18 mouse cellular contexts compared by ENCODE assay signal in the genomic region with DNA sequence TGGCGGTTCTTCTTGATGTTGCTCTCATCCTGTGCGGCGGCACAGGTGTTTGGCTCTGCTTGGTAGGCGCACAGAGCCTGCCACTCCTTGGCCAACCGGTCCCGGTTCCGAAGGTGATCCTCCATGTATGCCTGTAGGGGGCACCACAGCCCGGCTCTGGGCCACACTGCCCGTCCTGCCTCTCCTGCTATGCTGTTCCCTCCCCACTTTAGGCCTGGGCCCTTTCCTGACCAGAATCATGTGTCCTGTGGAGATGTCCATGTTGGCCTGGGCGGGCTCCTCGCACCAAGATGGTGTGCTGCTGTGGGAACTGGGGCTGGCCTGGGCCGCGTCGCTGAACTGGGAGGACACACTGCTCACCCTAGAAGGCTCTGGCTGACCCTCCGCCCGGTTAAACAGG. TPM values are rescaled to one million over a fixed set of nuclear protein-coding genes. Genes with fewer than 3 reads are reported as not detected.
A peak's percentile ranks its signal among the peaks of the same experiment; 100 is the strongest.
DNase-seq lines count a peak whose midpoint lies in the region; ATAC-seq and TF ChIP-seq lines count a peak whose summit lies in the region.
"Had no signal": no experiment of that assay in that cellular context is flagged by ENCODE, and none has a peak within 500 bp of the region (broad histone marks: within the 10 kb centered on the region; RNA-seq: fewer than 3 reads in every experiment).

No protein-coding gene starts in this region.

- no peak for ATAC-seq in limb, embryonic 13.5 days (ENCODE audit: low FRiP score, low read depth)
- ATAC-seq in megakaryocyte-erythroid progenitor cell, adult 5-6 weeks (replicated peaks; ENCODE audit: low FRiP score, low TSS enrichment, poor library complexity, severe bottlenecking): no peak
- ATAC-seq: inflammation-experienced regulatory T-cells, adult 6 months; Patski had no signal

- TF ChIP-seq CTCF in cerebellum, adult 2 months (IDR thresholded peaks at IDR 0.05; ENCODE audit: borderline replicate concordance, insufficient read depth, low read depth, low read length): peak; percentile 22; the same call in 1 of the 2 replicates
- TF ChIP-seq CTCF in ES-Bruce4 (IDR thresholded peaks at IDR 0.05; ENCODE audit: low read depth, low read length): peak; percentile 80

- no peak overlapping the region for H3K27ac ChIP-seq in cerebellum, adult 2 months (ENCODE audit: insufficient read depth, low read length)
- no peak overlapping the region for H3K27ac ChIP-seq in limb, embryonic 13.5 days
- no peak overlapping the region for H3K27ac ChIP-seq in limb, embryonic 10.5 days
- H3K27ac ChIP-seq in ES-Bruce4 (ENCODE audit: insufficient read depth, low read length): no peak overlapping the region
- H3K27ac ChIP-seq: embryonic facial prominence, embryonic 10.5 days had no signal

- H3K4me3 ChIP-seq in cerebellum, adult 2 months (replicated peaks; ENCODE audit: insufficient read depth, low read depth, low read length): no peak overlapping the region
- H3K4me3 ChIP-seq in limb, embryonic 13.5 days: no peak overlapping the region
- no peak overlapping the region for H3K4me3 ChIP-seq in limb, embryonic 10.5 days
- peak overlapping the region; percentile 22 for H3K4me3 ChIP-seq in ES-Bruce4 (ENCODE audit: low read depth, low read length)
- H3K4me3 ChIP-seq: embryonic facial prominence, embryonic 10.5 days had no signal

- peak in 1 of 2 experiments; percentile 45 for DNase-seq in cerebellum, adult 2 months
- DNase-seq in cerebellum, adult 11 months: no peak
- no peak for DNase-seq in limb, embryonic 10.5 days (ENCODE audit: low spot score)
- peak; percentile 30 to 55 for DNase-seq in cerebellum, postnatal 25 days
- no peak for DNase-seq in right cerebral cortex, postnatal 4 days
- DNase-seq: adrenal gland, adult 8-10 months; heart, adult 18-20 months; heart, postnatal 14 days had no signal

- no peak overlapping the region for H3K4me2 ChIP-seq in limb, embryonic 13.5 days (replicated peaks)

- no peaks in the 10 kb centered on the region for H3K36me3 ChIP-seq in limb, embryonic 13.5 days
- no peaks in the 10 kb centered on the region for H3K36me3 ChIP-seq in limb, embryonic 10.5 days
- no peaks in the 10 kb centered on the region for H3K36me3 ChIP-seq in ES-Bruce4 (ENCODE audit: control insufficient read depth, insufficient read depth, low read length, poor library complexity, severe bottlenecking)
- H3K36me3 ChIP-seq: embryonic facial prominence, embryonic 10.5 days had no signal

- H3K9ac ChIP-seq in limb, embryonic 13.5 days: peak overlapping the region; percentile 19; the same call in 1 of the 2 replicates
- H3K9ac ChIP-seq in ES-Bruce4 (ENCODE audit: low read depth, poor library complexity, severe bottlenecking): peak overlapping the region; percentile 0; the same call in 1 of the 2 replicates

- no peaks in the 10 kb centered on the region for H3K9me3 ChIP-seq in limb, embryonic 13.5 days
- H3K9me3 ChIP-seq in limb, embryonic 10.5 days (replicated peaks): no peaks in the 10 kb centered on the region
- no peaks in the 10 kb centered on the region for H3K9me3 ChIP-seq in ES-Bruce4 (replicated peaks; ENCODE audit: control insufficient read depth, insufficient read depth, low read length, poor library complexity, severe bottlenecking)
- H3K9me3 ChIP-seq: embryonic facial prominence, embryonic 10.5 days had no signal

- H3K4me1 ChIP-seq in cerebellum, adult 2 months (ENCODE audit: control insufficient read depth, insufficient read depth, low read length): peaks cover 33% of the 10 kb centered on the region
- peaks cover 13% of the 10 kb centered on the region for H3K4me1 ChIP-seq in limb, embryonic 13.5 days
- peaks cover 21% of the 10 kb centered on the region for H3K4me1 ChIP-seq in limb, embryonic 10.5 days
- peaks cover 3% of the 10 kb centered on the region for H3K4me1 ChIP-seq in ES-Bruce4 (ENCODE audit: control insufficient read depth, insufficient read depth, low read length)

- H3K27me3 ChIP-seq in cerebellum, adult 2 months (ENCODE audit: control insufficient read depth, insufficient read depth, low read length): no peaks in the 10 kb centered on the region
- H3K27me3 ChIP-seq in limb, embryonic 13.5 days: peaks cover 17% of the 10 kb centered on the region
- H3K27me3 ChIP-seq in limb, embryonic 10.5 days (ENCODE audit: low read depth, poor library complexity, severe bottlenecking): peaks cover 18% of the 10 kb centered on the region
- H3K27me3 ChIP-seq in ES-Bruce4 (ENCODE audit: control insufficient read depth, insufficient read depth, low read length, poor library complexity, severe bottlenecking): no peaks in the 10 kb centered on the region
- H3K27me3 ChIP-seq: Patski had no signal

- WGBS in cerebellum, adult 2 months: 75% methylated on average over 16 of the region's 16 CpGs
- 69% methylated on average over 16 of the region's 16 CpGs for WGBS in limb, embryonic 13.5 days
- 75% methylated on average over 16 of the region's 16 CpGs for WGBS in limb, embryonic 10.5 days

- TF ChIP-seq POLR2A in cerebellum, adult 2 months (IDR thresholded peaks at IDR 0.05; ENCODE audit: borderline replicate concordance, insufficient read depth, low read length): no peak
- TF ChIP-seq POLR2A in ES-Bruce4 (IDR thresholded peaks at IDR 0.05; ENCODE audit: insufficient read depth, low read length): no peak

- TF ChIP-seq EP300 in ES-Bruce4 (IDR thresholded peaks at IDR 0.05; ENCODE audit: insufficient read depth, low read depth, low read length): no peak

RNA-seq across cellular contexts. Expression of a gene that starts 11.3 kb away (rescaled TPM):
- 172 and 180 TPM in 2 replicates for polyA plus RNA-seq in cerebellum, adult 2 months (2012; rRNA removed)
- 0.23 and 0.24 TPM in 2 replicates for polyA plus RNA-seq in limb, embryonic 13.5 days (2015; fragmentation: Nextera tagmentation; extraction: Ambion mirVana)
- 0.11 and 0.13 TPM in 2 replicates for polyA plus RNA-seq in limb, embryonic 10.5 days (2016; fragmentation: Nextera tagmentation; extraction: Ambion mirVana)
- polyA plus RNA-seq in ES-Bruce4 (2011; ENCODE audit: insufficient read depth, insufficient read length, low read depth, missing spikeins): 9.1 and 10.1 TPM in 2 replicates
- total RNA-seq in megakaryocyte-erythroid progenitor cell, adult 5-6 weeks (2014; fragmentation: Nextera tagmentation): 0.31 TPM in 1 of 2 replicates, not detected in the other
- 0.08 TPM in 1 of 2 replicates, not detected in the other for total RNA-seq in megakaryocyte-erythroid progenitor cell, adult 5-6 weeks (2017)

RNA-seq across cellular contexts. Expression of a gene that starts 16.8 kb away (rescaled TPM):
- 139 and 153 TPM in 2 replicates for polyA plus RNA-seq in cerebellum, adult 2 months (2012; rRNA removed)
- 41.9 and 45.4 TPM in 2 replicates for polyA plus RNA-seq in limb, embryonic 13.5 days (2015; fragmentation: Nextera tagmentation; extraction: Ambion mirVana)
- polyA plus RNA-seq in limb, embryonic 10.5 days (2016; fragmentation: Nextera tagmentation; extraction: Ambion mirVana): 23.8 and 29.9 TPM in 2 replicates
- 18.9 and 23.8 TPM in 2 replicates for polyA plus RNA-seq in ES-Bruce4 (2011; ENCODE audit: insufficient read depth, insufficient read length, low read depth, missing spikeins)
- 15.2 and 18.3 TPM in 2 replicates for total RNA-seq in megakaryocyte-erythroid progenitor cell, adult 5-6 weeks (2014; fragmentation: Nextera tagmentation)
- 14.2 and 21.7 TPM in 2 replicates for total RNA-seq in megakaryocyte-erythroid progenitor cell, adult 5-6 weeks (2017)

RNA-seq across cellular contexts. Expression of a gene that starts 21.1 kb away (rescaled TPM):
- not detected in 2 replicates for polyA plus RNA-seq in cerebellum, adult 2 months (2012; rRNA removed)
- polyA plus RNA-seq in limb, embryonic 13.5 days (2015; fragmentation: Nextera tagmentation; extraction: Ambion mirVana): not detected in 2 replicates
- polyA plus RNA-seq in limb, embryonic 10.5 days (2016; fragmentation: Nextera tagmentation; extraction: Ambion mirVana): not detected in 2 replicates
- not detected in 2 replicates for polyA plus RNA-seq in ES-Bruce4 (2011; ENCODE audit: insufficient read depth, insufficient read length, low read depth, missing spikeins)
- not detected in 2 replicates for total RNA-seq in megakaryocyte-erythroid progenitor cell, adult 5-6 weeks (2014; fragmentation: Nextera tagmentation)
- total RNA-seq in megakaryocyte-erythroid progenitor cell, adult 5-6 weeks (2017): not detected in 2 replicates
- total RNA-seq: adrenal gland, adult 8-10 months; heart, adult 18-20 months; heart, postnatal 14 days had no signal
- polyA plus RNA-seq: embryonic facial prominence, embryonic 10.5 days; inflammation-experienced regulatory T-cells, adult 6 months; liver, embryonic 16.5 days; small intestine, adult 2 months; stomach, embryonic 16.5 days had no signal

RNA-seq across cellular contexts. Expression of a gene that starts 25.2 kb away (rescaled TPM):
- polyA plus RNA-seq in cerebellum, adult 2 months (2012; rRNA removed): 226 and 275 TPM in 2 replicates
- not detected in 2 replicates for polyA plus RNA-seq in limb, embryonic 13.5 days (2015; fragmentation: Nextera tagmentation; extraction: Ambion mirVana)
- not detected in 2 replicates for polyA plus RNA-seq in limb, embryonic 10.5 days (2016; fragmentation: Nextera tagmentation; extraction: Ambion mirVana)
- polyA plus RNA-seq in ES-Bruce4 (2011; ENCODE audit: insufficient read depth, insufficient read length, low read depth, missing spikeins): not detected in 2 replicates
- total RNA-seq in megakaryocyte-erythroid progenitor cell, adult 5-6 weeks (2014; fragmentation: Nextera tagmentation): not detected in 2 replicates
- not detected in 2 replicates for total RNA-seq in megakaryocyte-erythroid progenitor cell, adult 5-6 weeks (2017)
- total RNA-seq: heart, adult 18-20 months; heart, postnatal 14 days; megakaryocyte progenitor cell, adult 5-6 weeks had no signal
- polyA plus RNA-seq: inflammation-experienced regulatory T-cells, adult 6 months; Patski had no signal

RNA-seq across cellular contexts. Expression of a gene that starts 33.4 kb away (rescaled TPM):
- polyA plus RNA-seq in cerebellum, adult 2 months (2012; rRNA removed): 385 and 391 TPM in 2 replicates
- polyA plus RNA-seq in limb, embryonic 13.5 days (2015; fragmentation: Nextera tagmentation; extraction: Ambion mirVana): 22.7 and 27.1 TPM in 2 replicates
- 10.0 and 10.7 TPM in 2 replicates for polyA plus RNA-seq in limb, embryonic 10.5 days (2016; fragmentation: Nextera tagmentation; extraction: Ambion mirVana)
- 97.4 and 113 TPM in 2 replicates for polyA plus RNA-seq in ES-Bruce4 (2011; ENCODE audit: insufficient read depth, insufficient read length, low read depth, missing spikeins)
- 232 and 276 TPM in 2 replicates for total RNA-seq in megakaryocyte-erythroid progenitor cell, adult 5-6 weeks (2014; fragmentation: Nextera tagmentation)
- 137 and 146 TPM in 2 replicates for total RNA-seq in megakaryocyte-erythroid progenitor cell, adult 5-6 weeks (2017)

Comparison
In these comparisons a context has a peak if more than half of its experiments do, and no peak if none do; other contexts are left out.
1. DNase-seq: peak in cerebellum, postnatal 25 days (2 of 2); none in cerebellum, adult 11 months (single experiment), limb, embryonic 10.5 days (single experiment) and right cerebral cortex, postnatal 4 days (single experiment).
2. RNA of a gene that starts 11.3 kb away (polyA plus RNA-seq): 172 to 180 TPM in cerebellum, adult 2 months; 9.1 to 10.1 TPM in ES-Bruce4, 0.23 to 0.24 TPM in limb, embryonic 13.5 days and 0.11 to 0.13 TPM in limb, embryonic 10.5 days; every median in the first group is over 10 times any median in the second.